Comparison of ENCODE assay signal across 11 mouse cellular contexts in genomic region chr19:3577265-3577910, GRCm38 (mm10). TPM values are rescaled to one million over a fixed set of nuclear protein-coding genes. Genes with fewer than 3 reads are reported as not detected.
A peak's percentile ranks its signal among the peaks of the same experiment; 100 is the strongest.
DNase-seq lines count a peak whose midpoint lies in the region; ATAC-seq and TF ChIP-seq lines count a peak whose summit lies in the region.
"Had no signal": no experiment of that assay in that cellular context is flagged by ENCODE, and none has a peak within 500 bp of the region (broad histone marks: within the 10 kb centered on the region; RNA-seq: fewer than 3 reads in every experiment).

No protein-coding gene starts in this region.

- no peak for TF ChIP-seq POLR2A in cerebellum, adult 2 months (IDR thresholded peaks at IDR 0.05; ENCODE audit: borderline replicate concordance, insufficient read depth, low read length)

- H3K27ac ChIP-seq in forebrain, postnatal 0 days (ENCODE audit: low read depth, low read length), result 0 out of 2 replicates have a peak overlapping the region, but pooled peaks have one; percentile 21
- no peak overlapping the region for H3K27ac ChIP-seq in forebrain, embryonic 14.5 days (ENCODE audit: low read depth, low read length)
- peak overlapping the region; percentile 93; the same call in 1 of the 2 replicates for H3K27ac ChIP-seq in hindbrain, postnatal 0 days
- H3K27ac ChIP-seq in hindbrain, embryonic 16.5 days (ENCODE audit: low read depth, low read length), result no peak overlapping the region
- H3K27ac ChIP-seq in neural tube, embryonic 12.5 days, result no peak overlapping the region
- no peak overlapping the region for H3K27ac ChIP-seq in neural tube, embryonic 15.5 days (replicated peaks)
- no peak overlapping the region for H3K27ac ChIP-seq in cerebellum, adult 2 months (ENCODE audit: insufficient read depth, low read length)

- 90% methylated on average over 4 of the region's 4 CpGs for WGBS in forebrain, postnatal 0 days
- WGBS in forebrain, embryonic 14.5 days, result 89% methylated on average over 4 of the region's 4 CpGs
- WGBS in hindbrain, postnatal 0 days, result 90% methylated on average over 4 of the region's 4 CpGs
- WGBS in hindbrain, embryonic 16.5 days, result 89% methylated on average over 4 of the region's 4 CpGs
- WGBS in neural tube, embryonic 12.5 days, result 85% methylated on average over 4 of the region's 4 CpGs
- WGBS in neural tube, embryonic 15.5 days, result 86% methylated on average over 4 of the region's 4 CpGs
- WGBS in cerebellum, adult 2 months, result 92% methylated on average over 4 of the region's 4 CpGs

- ATAC-seq in forebrain, postnatal 0 days, result no peak
- ATAC-seq in forebrain, embryonic 14.5 days, result no peak
- no peak for ATAC-seq in hindbrain, postnatal 0 days
- no peak for ATAC-seq in hindbrain, embryonic 16.5 days
- ATAC-seq in neural tube, embryonic 12.5 days (ENCODE audit: low FRiP score, low read depth), result no peak
- no peak for ATAC-seq in neural tube, embryonic 15.5 days (ENCODE audit: low FRiP score)

- no peak overlapping the region for H3K4me3 ChIP-seq in forebrain, postnatal 0 days (ENCODE audit: low read depth, low read length)
- H3K4me3 ChIP-seq in forebrain, embryonic 14.5 days (ENCODE audit: low read depth, low read length), result no peak overlapping the region
- H3K4me3 ChIP-seq in hindbrain, postnatal 0 days (ENCODE audit: low read length), result no peak overlapping the region
- H3K4me3 ChIP-seq in hindbrain, embryonic 16.5 days (ENCODE audit: low read length), result no peak overlapping the region
- H3K4me3 ChIP-seq in neural tube, embryonic 12.5 days, result no peak overlapping the region
- no peak overlapping the region for H3K4me3 ChIP-seq in neural tube, embryonic 15.5 days (replicated peaks)
- H3K4me3 ChIP-seq in cerebellum, adult 2 months (replicated peaks; ENCODE audit: insufficient read depth, low read depth, low read length), result no peak overlapping the region

- no peaks in the 10 kb centered on the region for H3K9me3 ChIP-seq in forebrain, postnatal 0 days (ENCODE audit: low read length)
- no peaks in the 10 kb centered on the region for H3K9me3 ChIP-seq in forebrain, embryonic 14.5 days (replicated peaks; ENCODE audit: control insufficient read depth, low read length)
- no peaks in the 10 kb centered on the region for H3K9me3 ChIP-seq in hindbrain, postnatal 0 days (ENCODE audit: low read length)
- H3K9me3 ChIP-seq in hindbrain, embryonic 16.5 days (ENCODE audit: control insufficient read depth, low read length), result no peaks in the 10 kb centered on the region
- no peaks in the 10 kb centered on the region for H3K9me3 ChIP-seq in neural tube, embryonic 12.5 days
- H3K9me3 ChIP-seq in neural tube, embryonic 15.5 days (replicated peaks), result no peaks in the 10 kb centered on the region
- H3K9me3 ChIP-seq: forebrain, embryonic 12.5 days; G1E had no signal

- no peak overlapping the region for H3K9ac ChIP-seq in forebrain, postnatal 0 days
- H3K9ac ChIP-seq in forebrain, embryonic 14.5 days (ENCODE audit: low read length), result no peak overlapping the region
- no peak overlapping the region for H3K9ac ChIP-seq in hindbrain, postnatal 0 days (replicated peaks; ENCODE audit: low read length)
- H3K9ac ChIP-seq in hindbrain, embryonic 16.5 days (ENCODE audit: low read depth, low read length), result no peak overlapping the region
- H3K9ac ChIP-seq in neural tube, embryonic 12.5 days, result no peak overlapping the region
- no peak overlapping the region for H3K9ac ChIP-seq in neural tube, embryonic 15.5 days (replicated peaks)
- H3K9ac ChIP-seq: forebrain, embryonic 12.5 days had no signal

- no peak overlapping the region for H3K4me2 ChIP-seq in forebrain, postnatal 0 days (ENCODE audit: low read depth)
- H3K4me2 ChIP-seq in forebrain, embryonic 14.5 days (ENCODE audit: low read length), result no peak overlapping the region
- no peak overlapping the region for H3K4me2 ChIP-seq in hindbrain, postnatal 0 days (ENCODE audit: low read depth, low read length)
- no peak overlapping the region for H3K4me2 ChIP-seq in hindbrain, embryonic 16.5 days (ENCODE audit: low read length)
- H3K4me2 ChIP-seq in neural tube, embryonic 12.5 days (replicated peaks), result 0 out of 2 replicates have a peak overlapping the region, but pooled peaks have one; percentile 51
- H3K4me2 ChIP-seq in neural tube, embryonic 15.5 days, result no peak overlapping the region

- TF ChIP-seq CTCF in forebrain, postnatal 0 days (IDR thresholded peaks at IDR 0.05; ENCODE audit: low read depth), result no peak
- no peak for TF ChIP-seq CTCF in hindbrain, postnatal 0 days (IDR thresholded peaks at IDR 0.05; ENCODE audit: low read depth)
- no peak for TF ChIP-seq CTCF in cerebellum, adult 2 months (IDR thresholded peaks at IDR 0.05; ENCODE audit: borderline replicate concordance, insufficient read depth, low read depth, low read length)

- no peak for DNase-seq in forebrain, postnatal 0 days
- DNase-seq in forebrain, embryonic 14.5 days (ENCODE audit: low spot score), result no peak
- DNase-seq in hindbrain, postnatal 0 days (ENCODE audit: low spot score), result no peak
- peak; percentile 73 for DNase-seq in yolk sac, embryonic 10.5 days (ENCODE audit: low spot score)
- DNase-seq in cerebellum, adult 2 months, result no peak
- DNase-seq: left cerebral cortex, postnatal 4 days had no signal

- no peaks in the 10 kb centered on the region for H3K36me3 ChIP-seq in forebrain, postnatal 0 days (ENCODE audit: insufficient read depth)
- H3K36me3 ChIP-seq in forebrain, embryonic 14.5 days (ENCODE audit: control insufficient read depth, insufficient read depth, low read length), result no peaks in the 10 kb centered on the region
- no peaks in the 10 kb centered on the region for H3K36me3 ChIP-seq in hindbrain, postnatal 0 days (ENCODE audit: insufficient read depth, low read length)
- no peaks in the 10 kb centered on the region for H3K36me3 ChIP-seq in hindbrain, embryonic 16.5 days (ENCODE audit: control insufficient read depth, insufficient read depth, low read length)
- no peaks in the 10 kb centered on the region for H3K36me3 ChIP-seq in neural tube, embryonic 12.5 days
- H3K36me3 ChIP-seq in neural tube, embryonic 15.5 days, result no peaks in the 10 kb centered on the region
- H3K36me3 ChIP-seq: forebrain, embryonic 12.5 days had no signal

- no peaks in the 10 kb centered on the region for H3K27me3 ChIP-seq in forebrain, postnatal 0 days (ENCODE audit: insufficient read depth, low read length)
- no peaks in the 10 kb centered on the region for H3K27me3 ChIP-seq in forebrain, embryonic 14.5 days (replicated peaks; ENCODE audit: control insufficient read depth, insufficient read depth, low read length)
- H3K27me3 ChIP-seq in hindbrain, postnatal 0 days (ENCODE audit: insufficient read depth, low read length), result no peaks in the 10 kb centered on the region
- no peaks in the 10 kb centered on the region for H3K27me3 ChIP-seq in hindbrain, embryonic 16.5 days (replicated peaks; ENCODE audit: control insufficient read depth, insufficient read depth, low read length)
- H3K27me3 ChIP-seq in neural tube, embryonic 12.5 days (replicated peaks), result no peaks in the 10 kb centered on the region
- H3K27me3 ChIP-seq in neural tube, embryonic 15.5 days (replicated peaks), result no peaks in the 10 kb centered on the region
- no peaks in the 10 kb centered on the region for H3K27me3 ChIP-seq in cerebellum, adult 2 months (ENCODE audit: control insufficient read depth, insufficient read depth, low read length)
- H3K27me3 ChIP-seq: forebrain, embryonic 12.5 days had no signal

- H3K4me1 ChIP-seq in forebrain, postnatal 0 days (ENCODE audit: insufficient read depth), result peaks cover 18% of the 10 kb centered on the region
- peaks cover 16% of the 10 kb centered on the region for H3K4me1 ChIP-seq in forebrain, embryonic 14.5 days (ENCODE audit: control insufficient read depth, insufficient read depth, low read length)
- peaks cover 20% of the 10 kb centered on the region for H3K4me1 ChIP-seq in hindbrain, postnatal 0 days (ENCODE audit: insufficient read depth, low read length)
- H3K4me1 ChIP-seq in hindbrain, embryonic 16.5 days (ENCODE audit: control insufficient read depth, insufficient read depth, low read depth, low read length), result peaks cover 21% of the 10 kb centered on the region
- peaks cover 22% of the 10 kb centered on the region for H3K4me1 ChIP-seq in neural tube, embryonic 12.5 days
- H3K4me1 ChIP-seq in neural tube, embryonic 15.5 days, result peaks cover 31% of the 10 kb centered on the region
- peaks cover 9% of the 10 kb centered on the region; the same call in 1 of the 2 replicates for H3K4me1 ChIP-seq in cerebellum, adult 2 months (ENCODE audit: control insufficient read depth, insufficient read depth, low read length)

RNA-seq across cellular contexts. Expression of gene Ppp6r3, which starts 1.8 kb away (rescaled TPM):
- 103 and 110 TPM in 2 replicates for total RNA-seq in forebrain, postnatal 0 days (2014; rRNA removed)
- 18.1 and 28.6 TPM in 2 replicates for polyA plus RNA-seq in forebrain, postnatal 0 days (2015; fragmentation: Nextera tagmentation; extraction: Ambion mirVana)
- 59.9 and 62.4 TPM in 2 replicates for polyA plus RNA-seq in forebrain, embryonic 14.5 days (2014; fragmentation: Nextera tagmentation; extraction: Ambion mirVana)
- total RNA-seq in hindbrain, postnatal 0 days (2014; rRNA removed), result 81.7 and 97.8 TPM in 2 replicates
- polyA plus RNA-seq in hindbrain, postnatal 0 days (2015; fragmentation: Nextera tagmentation; extraction: Ambion mirVana), result 31.0 and 32.0 TPM in 2 replicates
- polyA plus RNA-seq in hindbrain, embryonic 16.5 days (2015; fragmentation: Nextera tagmentation; extraction: Ambion mirVana), result 49.7 and 56.5 TPM in 2 replicates
- 70.7 and 74.0 TPM in 2 replicates for polyA plus RNA-seq in neural tube, embryonic 12.5 days (2016; fragmentation: Nextera tagmentation; extraction: Ambion mirVana)
- polyA plus RNA-seq in neural tube, embryonic 15.5 days (2015; fragmentation: Nextera tagmentation; extraction: Ambion mirVana), result 50.2 and 54.4 TPM in 2 replicates
- polyA plus RNA-seq in cerebellum, adult 2 months (2012; rRNA removed), result 95.8 and 101 TPM in 2 replicates

Comparison
In these comparisons a context has a peak if more than half of its experiments do, and no peak if none do; other contexts are left out.
1. H3K27ac ChIP-seq: peak in forebrain, postnatal 0 days (single experiment) and hindbrain, postnatal 0 days (single experiment); none in forebrain, embryonic 14.5 days (single experiment), hindbrain, embryonic 16.5 days (single experiment), neural tube, embryonic 12.5 days (single experiment), neural tube, embryonic 15.5 days (single experiment) and cerebellum, adult 2 months (single experiment).